Mouse (Mus musculus) limb, embryonic 14.5 days (tissue): Measurements from ENCODE around the gene Fam83g. TPM values are rescaled to one million over a fixed set of nuclear protein-coding genes. Genes with fewer than 3 reads are reported as not detected.
A peak's percentile ranks its signal among the peaks of the same experiment; 100 is the strongest.

Experiments
- ATAC-seq: fragments of 200-750 bp; cut with Nextera tagmentation; 2 replicates; pipeline ENCODE4 v1.8.0; 2017; ENCODE audit warnings: low read depth, moderate number of reproducible peaks, moderate TSS enrichment; ENCODE audit not compliant: low FRiP score
- DNase-seq: peaks from one replicate; pipeline ENCODE4 v3.0.0-alpha.2; 2015; ENCODE audit warnings: low spot score
- H3K27ac ChIP-seq: fragments of 300-500 bp; sonication (generic); replicated peaks from 2 replicates; pipeline ENCODE4 v1.5.1; 2014; ENCODE audit warnings: low read depth, mild to moderate bottlenecking, low read length, moderate library complexity, mixed read lengths
- H3K27me3 ChIP-seq: fragments of 300-500 bp; sonication (generic); 2 replicates; pipeline ENCODE4 v1.6.1; 2014; ENCODE audit warnings: low read length, mixed read lengths; ENCODE audit not compliant: control insufficient read depth, insufficient read depth
- H3K36me3 ChIP-seq: fragments of 300-500 bp; sonication (generic); 2 replicates; pipeline ENCODE4 v1.6.1; 2014; ENCODE audit warnings: mild to moderate bottlenecking, low read length, moderate library complexity, mixed read lengths; ENCODE audit not compliant: control insufficient read depth, insufficient read depth
- H3K4me1 ChIP-seq: fragments of 300-500 bp; sonication (generic); 2 replicates; pipeline ENCODE4 v1.6.1; 2014; ENCODE audit warnings: antibody characterized with exemption, low read length, mixed read lengths; ENCODE audit not compliant: control insufficient read depth, insufficient read depth
- H3K4me2 ChIP-seq: fragments of 300-500 bp; sonication (generic); replicated peaks from 2 replicates; pipeline ENCODE4 v1.6.1; 2014; ENCODE audit warnings: low read depth, mild to moderate bottlenecking, low read length, moderate library complexity; ENCODE audit not compliant: severe bottlenecking
- H3K4me3 ChIP-seq: fragments of 300-500 bp; sonication (generic); replicated peaks from 2 replicates; pipeline ENCODE4 v1.5.1; 2014; ENCODE audit warnings: low read length
- H3K9ac ChIP-seq: fragments of 300-500 bp; sonication (generic); 2 replicates; pipeline ENCODE4 v1.6.1; 2014; ENCODE audit warnings: mild to moderate bottlenecking, low read depth, low read length, moderate library complexity; ENCODE audit not compliant: severe bottlenecking
- H3K9me3 ChIP-seq: fragments of 300-500 bp; sonication (generic); 2 replicates; pipeline ENCODE4 v1.6.1; 2016; ENCODE audit warnings: low read length; ENCODE audit not compliant: control insufficient read depth
- POLR2A ChIP-seq: fragments of 200-500 bp; IDR thresholded peaks from 2 replicates; pipeline ENCODE4 v1.8.0; 2012; ENCODE audit warnings: inconsistent platforms, mild to moderate bottlenecking, moderate library complexity, borderline replicate concordance; ENCODE audit not compliant: insufficient read depth, insufficient read length; ENCODE audit errors: extremely low read depth
- WGBS: fragments of 180-500 bp; shearing (Covaris S2); extraction: QIAGEN DNeasy Blood & Tissue Kit; methylation state at CpG from one replicate; pipeline ENCODE4 v1.1.7; 2014; 5-methylcytosine and 5-hydroxymethylcytosine counted together
- polyA plus RNA-seq, 2 experiments: library from polyadenylated mRNA; depleted of rRNA in 1 of 2; stranded (reverse) in 1 of 2; unstranded in 1 of 2; fragments of >200 nt; fragmentation: Nextera tagmentation in 1 of 2; extraction: Ambion mirVana in 1 of 2; gene quantifications; 2 replicates each; pipeline versions ENCODE4 v1.2.1 to v1.2.3; 2012 to 2014

The Fam83g gene
- polyA plus RNA-seq, 2 experiments, result 2.1 to 2.8 TPM

- ATAC-seq (no peak), DNase-seq (no peak)
- Histone ChIP-seq H3K36me3 (no peaks in the 10 kb centered on the region), H3K9me3 (no peaks in the 10 kb centered on the region), H3K4me2 (no peak overlapping the region), H3K27ac (no peak overlapping the region), H3K9ac (no peak overlapping the region), H3K4me3 (no peak overlapping the region), H3K27me3 (no peaks in the 10 kb centered on the region), H3K4me1 (no peaks in the 10 kb centered on the region)
- no peak for TF ChIP-seq POLR2A
- 82% methylated on average over 5 of the region's 5 CpGs for WGBS
These were observed 34.7 kb upstream of the Fam83g start for GRCm38 (mm10) chr11:61649163-61649580.

- Histone ChIP-seq H3K9ac (no peak overlapping the region), H3K9me3 (no peaks in the 10 kb centered on the region), H3K4me2 (no peak overlapping the region), H3K36me3 (no peaks in the 10 kb centered on the region), H3K4me3 (no peak overlapping the region), H3K27ac (no peak overlapping the region), H3K4me1 (no peaks in the 10 kb centered on the region), H3K27me3 (no peaks in the 10 kb centered on the region)
- ATAC-seq (no peak), DNase-seq (no peak)
- TF ChIP-seq POLR2A, result no peak
- WGBS, result 80% methylated on average over 4 of the region's 4 CpGs
These were observed 34.3 kb upstream of the Fam83g start for GRCm38 (mm10) chr11:61649626-61650025.

GRCm38 (mm10) chr11:61650470-61651265 lies 33.2 kb upstream of the Fam83g start:
- Histone ChIP-seq H3K36me3 (no peaks in the 10 kb centered on the region), H3K4me2 (no peak overlapping the region), H3K4me3 (no peak overlapping the region), H3K4me1 (no peaks in the 10 kb centered on the region), H3K9ac (no peak overlapping the region), H3K27me3 (no peaks in the 10 kb centered on the region), H3K9me3 (no peaks in the 10 kb centered on the region), H3K27ac (no peak overlapping the region)
- no peak for DNase-seq
- 82% methylated on average over 9 of the region's 9 CpGs for WGBS
- no peak for TF ChIP-seq POLR2A
- no peak for ATAC-seq

- no peak for DNase-seq
- no peaks in the 10 kb centered on the region for H3K27me3 ChIP-seq
- no peak for ATAC-seq
- no peaks in the 10 kb centered on the region for H3K4me1 ChIP-seq
- no peak overlapping the region for H3K4me2 ChIP-seq
- no peak overlapping the region for H3K27ac ChIP-seq
- 85% methylated on average over 5 of the region's 5 CpGs for WGBS
- no peaks in the 10 kb centered on the region for H3K36me3 ChIP-seq
- no peak overlapping the region for H3K4me3 ChIP-seq
- no peaks in the 10 kb centered on the region for H3K9me3 ChIP-seq
- no peak overlapping the region for H3K9ac ChIP-seq
- TF ChIP-seq POLR2A, result no peak
These were observed 31.7 kb upstream of the Fam83g start for GRCm38 (mm10) chr11:61652216-61652615.

GRCm38 (mm10) chr11:61652686-61653447 lies 31.0 kb upstream of the Fam83g start, which contains the start of gene Grap:
Grap (plus strand) TSS chr11:61653265.
- TF ChIP-seq POLR2A, result no peak
- Histone ChIP-seq H3K27me3 (no peaks in the 10 kb centered on the region), H3K4me2 (no peak within 1 kb of the TSS), H3K36me3 (no peaks in the 10 kb centered on the region), H3K4me1 (no peaks in the 10 kb centered on the region), H3K9me3 (no peaks in the 10 kb centered on the region), H3K9ac (no peak within 1 kb of the TSS), H3K4me3 (peak within 1 kb of the TSS; percentile 11; the same call in 1 of the 2 replicates), H3K27ac (no peak within 1 kb of the TSS)
- 62% methylated on average over 10 of the region's 10 CpGs for WGBS
- ATAC-seq (no peak), DNase-seq (no peak)
